In the genomic region with DNA sequence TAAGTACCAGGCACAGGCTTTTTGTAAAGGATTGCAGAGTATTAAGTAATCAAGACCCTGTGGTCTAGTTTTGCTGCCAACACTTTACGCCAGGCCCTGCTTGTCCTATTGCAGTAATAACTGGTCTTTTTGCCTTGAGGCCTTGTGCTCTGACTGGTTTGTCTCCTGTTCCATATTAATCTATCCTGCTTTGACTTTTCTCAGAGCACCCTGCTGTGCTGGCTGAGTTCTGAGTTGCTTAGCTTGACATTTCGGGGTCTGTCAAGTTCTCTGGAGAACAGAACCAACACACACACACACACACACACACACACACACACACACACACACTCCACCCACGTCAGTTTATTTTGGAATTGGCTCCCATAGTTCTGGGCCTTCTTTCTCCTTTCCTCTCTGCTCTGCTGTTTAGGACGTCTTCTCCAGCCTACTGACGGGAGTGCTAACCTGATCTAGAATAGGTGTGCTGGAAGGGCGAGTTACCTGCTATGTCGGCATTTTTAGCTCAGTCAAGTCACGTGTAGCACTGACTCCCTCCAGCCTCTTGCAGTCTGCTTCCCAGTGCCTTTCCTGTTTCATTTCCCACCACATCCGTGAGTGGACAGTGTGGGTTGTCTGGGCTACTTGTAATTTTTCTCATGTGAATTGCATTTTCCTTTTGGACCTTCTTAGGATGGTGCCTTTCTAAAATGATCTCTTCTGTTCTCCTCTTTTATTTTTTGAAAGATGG, we compare ENCODE assay signal across 10 mouse cellular contexts. TPM values are rescaled to one million over a fixed set of nuclear protein-coding genes. Genes with fewer than 3 reads are reported as not detected.
A peak's percentile ranks its signal among the peaks of the same experiment; 100 is the strongest.
DNase-seq lines count a peak whose midpoint lies in the region; ATAC-seq and TF ChIP-seq lines count a peak whose summit lies in the region.
"Had no signal": no experiment of that assay in that cellular context is flagged by ENCODE, and none has a peak within 500 bp of the region (broad histone marks: within the 10 kb centered on the region; RNA-seq: fewer than 3 reads in every experiment).

No protein-coding gene starts in this region.

- no peak for TF ChIP-seq CTCF in kidney, adult 2 months (conservative IDR thresholded peaks at IDR 0.05; ENCODE audit: insufficient read depth, insufficient read length, low read depth, low read length)

- DNase-seq in kidney, adult 2 months: peak; percentile 58
- DNase-seq in adrenal gland, postnatal 25 days: peak; percentile 20
- DNase-seq in frontal cortex, postnatal 10 days (ENCODE audit: low spot score in 2 of 2): peak; percentile 31 to 42

- no peak for TF ChIP-seq POLR2A in kidney, adult 2 months (IDR thresholded peaks at IDR 0.05; ENCODE audit: low read depth, low read length)

- H3K4me3 ChIP-seq in kidney, adult 2 months (ENCODE audit: insufficient read depth, low read depth, low read length): no peak overlapping the region
- no peak overlapping the region for H3K4me3 ChIP-seq in kidney, embryonic 14.5 days (ENCODE audit: low read length)
- no peak overlapping the region for H3K4me3 ChIP-seq in lung, embryonic 16.5 days (ENCODE audit: low read length)
- no peak overlapping the region for H3K4me3 ChIP-seq in forebrain, embryonic 13.5 days
- no peak overlapping the region for H3K4me3 ChIP-seq in intestine, embryonic 15.5 days (replicated peaks)
- H3K4me3 ChIP-seq: erythroblast, embryonic 14.5 days had no signal

- no peaks in the 10 kb centered on the region for H3K36me3 ChIP-seq in kidney, adult 2 months (ENCODE audit: control insufficient read depth, insufficient read depth, low read length)
- no peaks in the 10 kb centered on the region for H3K36me3 ChIP-seq in kidney, embryonic 14.5 days (ENCODE audit: control insufficient read depth, insufficient read depth, low read length)
- H3K36me3 ChIP-seq in lung, embryonic 16.5 days (ENCODE audit: control insufficient read depth, insufficient read depth, low read length): no peaks in the 10 kb centered on the region
- no peaks in the 10 kb centered on the region for H3K36me3 ChIP-seq in forebrain, embryonic 13.5 days (ENCODE audit: poor library complexity, severe bottlenecking)
- H3K36me3 ChIP-seq in intestine, embryonic 15.5 days: no peaks in the 10 kb centered on the region

- no peak overlapping the region for H3K4me2 ChIP-seq in kidney, embryonic 14.5 days (replicated peaks; ENCODE audit: low read depth, low read length)
- H3K4me2 ChIP-seq in lung, embryonic 16.5 days (ENCODE audit: low read depth, low read length): no peak overlapping the region
- no peak overlapping the region for H3K4me2 ChIP-seq in forebrain, embryonic 13.5 days
- no peak overlapping the region for H3K4me2 ChIP-seq in intestine, embryonic 15.5 days (replicated peaks)

- ATAC-seq in kidney, embryonic 14.5 days (ENCODE audit: low FRiP score, low TSS enrichment): no peak
- peak; percentile 57; the same call in 1 of the 2 replicates for ATAC-seq in lung, embryonic 16.5 days (ENCODE audit: low read depth)
- ATAC-seq in monocyte, adult 5-6 weeks (replicated peaks; ENCODE audit: insufficient number of reproducible peaks, low FRiP score, low TSS enrichment, poor library complexity, severe bottlenecking): no peak
- no peak for ATAC-seq in forebrain, embryonic 13.5 days
- ATAC-seq in intestine, embryonic 15.5 days: no peak

- no peaks in the 10 kb centered on the region for H3K9me3 ChIP-seq in kidney, embryonic 14.5 days (ENCODE audit: control insufficient read depth, low read length)
- H3K9me3 ChIP-seq in lung, embryonic 16.5 days (ENCODE audit: control insufficient read depth, low read length): no peaks in the 10 kb centered on the region
- no peaks in the 10 kb centered on the region for H3K9me3 ChIP-seq in forebrain, embryonic 13.5 days (replicated peaks)
- H3K9me3 ChIP-seq in intestine, embryonic 15.5 days: no peaks in the 10 kb centered on the region

- H3K9ac ChIP-seq in kidney, embryonic 14.5 days (ENCODE audit: low read depth, low read length): no peak overlapping the region
- H3K9ac ChIP-seq in lung, embryonic 16.5 days (ENCODE audit: low read length): no peak overlapping the region
- no peak overlapping the region for H3K9ac ChIP-seq in forebrain, embryonic 13.5 days
- no peak overlapping the region for H3K9ac ChIP-seq in intestine, embryonic 15.5 days
- H3K9ac ChIP-seq: liver, embryonic 14.5 days had no signal

- peaks cover 30% of the 10 kb centered on the region for H3K4me1 ChIP-seq in kidney, adult 2 months (ENCODE audit: control insufficient read depth, insufficient read depth, low read length)
- peaks cover 5% of the 10 kb centered on the region; the same call in 1 of the 2 replicates for H3K4me1 ChIP-seq in kidney, embryonic 14.5 days (ENCODE audit: control insufficient read depth, insufficient read depth, low read length)
- H3K4me1 ChIP-seq in lung, embryonic 16.5 days (replicated peaks; ENCODE audit: control insufficient read depth, insufficient read depth, low read length): peaks cover 5% of the 10 kb centered on the region; the same call in 1 of the 2 replicates
- no peaks in the 10 kb centered on the region for H3K4me1 ChIP-seq in forebrain, embryonic 13.5 days
- H3K4me1 ChIP-seq in intestine, embryonic 15.5 days (replicated peaks): peaks cover 8% of the 10 kb centered on the region; the same call in 1 of the 2 replicates

- 15% methylated on average over 9 of the region's 9 CpGs for WGBS in kidney, adult 2 months
- 86% methylated on average over 9 of the region's 9 CpGs for WGBS in kidney, embryonic 14.5 days
- WGBS in lung, embryonic 16.5 days: 70% methylated on average over 9 of the region's 9 CpGs
- 84% methylated on average over 9 of the region's 9 CpGs for WGBS in forebrain, embryonic 13.5 days
- 69% methylated on average over 9 of the region's 9 CpGs for whole genome bisulfite sequencing in intestine, embryonic 15.5 days

- H3K27me3 ChIP-seq in kidney, adult 2 months (replicated peaks; ENCODE audit: control insufficient read depth, insufficient read depth, low read length): no peaks in the 10 kb centered on the region
- H3K27me3 ChIP-seq in kidney, embryonic 14.5 days (ENCODE audit: control insufficient read depth, insufficient read depth, low read length): no peaks in the 10 kb centered on the region
- no peaks in the 10 kb centered on the region for H3K27me3 ChIP-seq in lung, embryonic 16.5 days (ENCODE audit: control insufficient read depth, insufficient read depth, low read depth, low read length)
- no peaks in the 10 kb centered on the region for H3K27me3 ChIP-seq in forebrain, embryonic 13.5 days
- H3K27me3 ChIP-seq in intestine, embryonic 15.5 days (replicated peaks): no peaks in the 10 kb centered on the region

- H3K27ac ChIP-seq in kidney, adult 2 months (ENCODE audit: insufficient read depth, low read depth, low read length): peak overlapping the region; percentile 7
- H3K27ac ChIP-seq in kidney, embryonic 14.5 days (ENCODE audit: low read depth, low read length): no peak overlapping the region
- no peak overlapping the region for H3K27ac ChIP-seq in lung, embryonic 16.5 days (ENCODE audit: low read length)
- no peak overlapping the region for H3K27ac ChIP-seq in forebrain, embryonic 13.5 days
- no peak overlapping the region for H3K27ac ChIP-seq in intestine, embryonic 15.5 days
- H3K27ac ChIP-seq: liver, embryonic 14.5 days had no signal

RNA-seq across cellular contexts. Expression of a gene that starts 49.2 kb away (rescaled TPM):
- polyA plus RNA-seq in kidney, adult 2 months (2012; rRNA removed): 29.2 and 32.2 TPM in 2 replicates
- polyA plus RNA-seq in kidney, embryonic 14.5 days (2014; fragmentation: Nextera tagmentation; extraction: Ambion mirVana): 10.1 and 11.2 TPM in 2 replicates
- total RNA-seq in adrenal gland, postnatal 25 days (2021): 57.3 and 63.2 TPM in 2 replicates
- 5.2 and 5.8 TPM in 2 replicates for polyA plus RNA-seq in lung, embryonic 16.5 days (2015; fragmentation: Nextera tagmentation; extraction: Ambion mirVana)
- 8.8 to 21.7 TPM (median 11.0 TPM) in 3 replicates for total RNA-seq in monocyte, adult 5-6 weeks (2017)
- 4.9 TPM in 2 replicates for polyA plus RNA-seq in forebrain, embryonic 13.5 days (2015; fragmentation: Nextera tagmentation; extraction: Ambion mirVana)
- polyA plus RNA-seq in intestine, embryonic 15.5 days (2015; fragmentation: Nextera tagmentation; extraction: Ambion mirVana): 12.4 and 13.2 TPM in 2 replicates

RNA-seq across cellular contexts. Expression of a gene that starts 49.4 kb away (rescaled TPM):
- 17.6 and 21.1 TPM in 2 replicates for polyA plus RNA-seq in kidney, adult 2 months (2012; rRNA removed)
- 125 and 177 TPM in 2 replicates for polyA plus RNA-seq in kidney, embryonic 14.5 days (2014; fragmentation: Nextera tagmentation; extraction: Ambion mirVana)
- total RNA-seq in adrenal gland, postnatal 25 days (2021): 112 and 146 TPM in 2 replicates
- 149 and 157 TPM in 2 replicates for polyA plus RNA-seq in lung, embryonic 16.5 days (2015; fragmentation: Nextera tagmentation; extraction: Ambion mirVana)
- total RNA-seq in monocyte, adult 5-6 weeks (2017): 67.4 to 83.6 TPM (median 77.9 TPM) in 3 replicates
- polyA plus RNA-seq in forebrain, embryonic 13.5 days (2015; fragmentation: Nextera tagmentation; extraction: Ambion mirVana): 277 and 295 TPM in 2 replicates
- polyA plus RNA-seq in intestine, embryonic 15.5 days (2015; fragmentation: Nextera tagmentation; extraction: Ambion mirVana): 137 and 141 TPM in 2 replicates
